Mouse (Mus musculus) liver, embryonic 16.5 days (tissue): Measurements from ENCODE around the gene Mtmr1. TPM values are rescaled to one million over a fixed set of nuclear protein-coding genes. Genes with fewer than 3 reads are reported as not detected.

Experiments
- ATAC-seq: fragments of 200-750 bp; cut with Nextera tagmentation; 2 replicates; pipeline ENCODE4 v1.8.0; 2017; ENCODE audit warnings: low read depth, mild to moderate bottlenecking, moderate number of reproducible peaks, moderate library complexity
- H3K27ac ChIP-seq: fragments of 300-500 bp; sonication (generic); 2 replicates; pipeline ENCODE4 v1.5.1; 2014; ENCODE audit warnings: mild to moderate bottlenecking, low read length
- H3K27me3 ChIP-seq: fragments of 300-500 bp; sonication (generic); 2 replicates; pipeline ENCODE4 v1.6.1; 2014; ENCODE audit warnings: low read depth, low read length, mixed read lengths; ENCODE audit not compliant: control insufficient read depth, insufficient read depth
- H3K36me3 ChIP-seq: fragments of 300-500 bp; sonication (generic); 2 replicates; pipeline ENCODE4 v1.6.1; 2014; ENCODE audit warnings: mild to moderate bottlenecking; ENCODE audit not compliant: control insufficient read depth, insufficient read depth
- H3K4me1 ChIP-seq: fragments of 300-500 bp; sonication (generic); 2 replicates; pipeline ENCODE4 v1.6.1; 2014; ENCODE audit warnings: low read depth, low read length, mixed read lengths; ENCODE audit not compliant: control insufficient read depth
- H3K4me2 ChIP-seq: fragments of 300-500 bp; sonication (generic); 2 replicates; pipeline ENCODE4 v1.6.1; 2014; ENCODE audit warnings: low read depth, low read length, mixed read lengths
- H3K4me3 ChIP-seq: fragments of 300-500 bp; sonication (generic); 2 replicates; pipeline ENCODE4 v1.5.1; 2014; ENCODE audit warnings: low read depth, mild to moderate bottlenecking, low read length
- H3K9ac ChIP-seq: fragments of 300-500 bp; sonication (generic); 2 replicates; pipeline ENCODE4 v1.6.1; 2014; ENCODE audit warnings: low read depth, low read length
- H3K9me3 ChIP-seq: fragments of 300-500 bp; sonication (generic); replicated peaks from 2 replicates; pipeline ENCODE4 v1.6.1; 2016; ENCODE audit warnings: low read length; ENCODE audit not compliant: control insufficient read depth
- WGBS: fragments of 180-500 bp; shearing (Covaris S2); extraction: QIAGEN DNeasy Blood & Tissue Kit; methylation state at CpG from one replicate; pipeline ENCODE4 v1.1.7; 2014; ENCODE audit not compliant: insufficient replicate concordance; 5-methylcytosine and 5-hydroxymethylcytosine counted together
- polyA plus RNA-seq: library from polyadenylated mRNA; unstranded; fragments of >200 nt; fragmentation: Nextera tagmentation; extraction: Ambion mirVana; gene quantifications from 2 replicates; pipeline ENCODE4 v1.2.1, GENCODE M21; 2015

Mtmr1 gene
- polyA plus RNA-seq, 1 experiment from 2014 or later, result 5.3 TPM

- ATAC-seq, result peak; percentile 50; the same call in 1 of the 2 replicates
- H3K9me3 ChIP-seq, result no peaks in the 10 kb centered on the region
- peaks cover 16% of the 10 kb centered on the region for H3K4me1 ChIP-seq
- no peak overlapping the region for H3K4me3 ChIP-seq
- no peaks in the 10 kb centered on the region for H3K36me3 ChIP-seq
- H3K27me3 ChIP-seq, result no peaks in the 10 kb centered on the region
- 58% methylated on average over 1 of the region's 1 CpGs for WGBS
- no peak overlapping the region for H3K4me2 ChIP-seq
- H3K9ac ChIP-seq, result no peak overlapping the region
- no peak overlapping the region for H3K27ac ChIP-seq
Observed at GRCm38 (mm10) chrX:71465417-71465816, 100.9 kb downstream of the Mtmr1 start.

DNA sequence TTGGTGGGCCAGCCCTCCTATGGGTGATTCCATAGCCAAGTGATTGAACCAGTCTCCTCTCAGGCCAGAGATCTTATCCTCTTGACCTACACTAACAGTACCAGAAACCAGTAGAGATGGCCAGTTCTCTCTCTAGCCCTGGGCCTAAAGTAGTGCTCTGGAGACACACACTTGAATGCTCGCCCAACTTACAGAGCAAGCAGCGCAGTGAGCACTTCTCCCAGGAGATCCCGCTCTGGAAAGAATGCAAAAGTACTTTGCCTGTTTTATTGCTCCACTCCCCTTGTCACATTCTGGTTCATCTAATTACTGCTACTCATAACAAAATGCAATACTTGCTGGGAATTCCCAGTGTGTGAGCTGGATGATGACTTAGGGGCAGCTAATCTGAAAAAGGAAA is 102.9 kb downstream of the Mtmr1 start:
- H3K9me3 ChIP-seq, result no peaks in the 10 kb centered on the region
- no peak overlapping the region for H3K4me2 ChIP-seq
- no peak overlapping the region for H3K4me3 ChIP-seq
- H3K27ac ChIP-seq, result no peak overlapping the region
- no peaks in the 10 kb centered on the region for H3K36me3 ChIP-seq
- H3K9ac ChIP-seq, result no peak overlapping the region
- H3K4me1 ChIP-seq, result peaks cover 16% of the 10 kb centered on the region
- 80% methylated on average over 3 of the region's 3 CpGs for WGBS
- H3K27me3 ChIP-seq, result no peaks in the 10 kb centered on the region
- no peak for ATAC-seq

Other genes with a start within 250 kb of the Mtmr1 start
- 4.4 and 4.7 TPM in 2 replicates for gene Mtm1, start 154.0 kb upstream of the Mtmr1 start, polyA plus RNA-seq
- gene Cd99l2, start 128.1 kb downstream of the Mtmr1 start, polyA plus RNA-seq, result 10.8 and 11.1 TPM in 2 replicates
- gene Hmgb3, start 191.2 kb downstream of the Mtmr1 start, polyA plus RNA-seq, result 148 and 173 TPM in 2 replicates